Mouse (Mus musculus): ENCODE data around the gene Gm26602. TPM values are rescaled to one million over a fixed set of nuclear protein-coding genes. Genes with fewer than 3 reads are reported as not detected.
A peak's percentile ranks its signal among the peaks of the same experiment; 100 is the strongest.

The Gm26602 gene
- polyA plus RNA-seq, 1 experiment from 2014 or later, result 7.4 TPM

GRCm38 (mm10) chr10:79917532-79918100, 7.0 kb downstream of the Gm26602 start:
- no peaks in the 10 kb centered on the region for H3K9me3 ChIP-seq (ENCODE audit: control insufficient read depth, low read length)
- H3K4me1 ChIP-seq (replicated peaks; ENCODE audit: control insufficient read depth, insufficient read depth, low read length), result peaks cover 72% of the 10 kb centered on the region
- no peak for ATAC-seq (replicated peaks; ENCODE audit: low FRiP score)
- H3K4me2 ChIP-seq, result peak overlapping the region; percentile 97
- 0 out of 2 replicates have a peak overlapping the region, but pooled peaks have one; percentile 71 for H3K27ac ChIP-seq (ENCODE audit: low read depth, low read length)
- H3K36me3 ChIP-seq (ENCODE audit: control insufficient read depth, insufficient read depth, low read length), result 0 out of 2 replicates have a peak, but pooled peaks cover 3% of the 10 kb centered on the region
- DNase-seq (ENCODE audit: low spot score), result no peak
- H3K9ac ChIP-seq (ENCODE audit: low read depth, low read length), result peak overlapping the region; percentile 90
- H3K27me3 ChIP-seq (replicated peaks; ENCODE audit: control insufficient read depth, insufficient read depth, low read length), result peaks cover 52% of the 10 kb centered on the region
- H3K4me3 ChIP-seq (ENCODE audit: low read depth, low read length), result peak overlapping the region; percentile 82
- WGBS, result 63% methylated on average over 5 of the region's 5 CpGs

GRCm38 (mm10) chr10:79918231-79919078, 7.8 kb downstream of the Gm26602 start:
- no peak overlapping the region for H3K27ac ChIP-seq (ENCODE audit: low read depth, low read length)
- peak overlapping the region; percentile 18 for H3K9ac ChIP-seq (ENCODE audit: low read depth, low read length)
- no peaks in the 10 kb centered on the region for H3K9me3 ChIP-seq (ENCODE audit: control insufficient read depth, low read length)
- WGBS, result 7% methylated on average over 35 of the region's 35 CpGs
- no peaks in the 10 kb centered on the region for H3K36me3 ChIP-seq (ENCODE audit: control insufficient read depth, insufficient read depth, low read length)
- peak overlapping the region; percentile 58 for H3K4me2 ChIP-seq
- H3K4me1 ChIP-seq (replicated peaks; ENCODE audit: control insufficient read depth, insufficient read depth, low read length), result peaks cover 72% of the 10 kb centered on the region
- H3K4me3 ChIP-seq (ENCODE audit: low read depth, low read length), result peak overlapping the region; percentile 22
- H3K27me3 ChIP-seq (replicated peaks; ENCODE audit: control insufficient read depth, insufficient read depth, low read length), result peaks cover 56% of the 10 kb centered on the region
- DNase-seq (ENCODE audit: low spot score) (no peak), ATAC-seq (replicated peaks; ENCODE audit: low FRiP score) (no peak)

GRCm38 (mm10) chr10:79919251-79919849, 8.7 kb downstream of the Gm26602 start:
- ATAC-seq (replicated peaks; ENCODE audit: low FRiP score) (no peak), DNase-seq (ENCODE audit: low spot score) (no peak)
- Histone ChIP-seq H3K9me3 (ENCODE audit: control insufficient read depth, low read length) (no peaks in the 10 kb centered on the region), H3K36me3 (ENCODE audit: control insufficient read depth, insufficient read depth, low read length) (no peaks in the 10 kb centered on the region), H3K27me3 (replicated peaks; ENCODE audit: control insufficient read depth, insufficient read depth, low read length) (peaks cover 56% of the 10 kb centered on the region), H3K9ac (ENCODE audit: low read depth, low read length) (no peak overlapping the region), H3K4me2 (peak overlapping the region; percentile 58), H3K4me3 (ENCODE audit: low read depth, low read length) (peak overlapping the region; percentile 3; the same call in 1 of the 2 replicates), H3K4me1 (replicated peaks; ENCODE audit: control insufficient read depth, insufficient read depth, low read length) (peaks cover 64% of the 10 kb centered on the region), H3K27ac (ENCODE audit: low read depth, low read length) (no peak overlapping the region)
- WGBS, result 13% methylated on average over 21 of the region's 21 CpGs

GRCm38 (mm10) chr10:79920056-79920890, 9.6 kb downstream of the Gm26602 start:
- Histone ChIP-seq H3K9ac (ENCODE audit: low read depth, low read length) (no peak overlapping the region), H3K9me3 (ENCODE audit: control insufficient read depth, low read length) (no peaks in the 10 kb centered on the region), H3K36me3 (ENCODE audit: control insufficient read depth, insufficient read depth, low read length) (no peaks in the 10 kb centered on the region), H3K27ac (ENCODE audit: low read depth, low read length) (no peak overlapping the region), H3K27me3 (replicated peaks; ENCODE audit: control insufficient read depth, insufficient read depth, low read length) (peaks cover 56% of the 10 kb centered on the region), H3K4me1 (replicated peaks; ENCODE audit: control insufficient read depth, insufficient read depth, low read length) (peaks cover 55% of the 10 kb centered on the region), H3K4me3 (ENCODE audit: low read depth, low read length) (peak overlapping the region; percentile 31; the same call in 1 of the 2 replicates), H3K4me2 (peak overlapping the region; percentile 58)
- DNase-seq (ENCODE audit: low spot score) (no peak), ATAC-seq (replicated peaks; ENCODE audit: low FRiP score) (no peak)
- WGBS, result 34% methylated on average over 26 of the region's 26 CpGs

GRCm38 (mm10) chr10:79920958-79921535, 10.4 kb downstream of the Gm26602 start, which contains the start of gene R3hdm4:
TSS of gene R3hdm4 (minus strand) at chr10:79921208.
- H3K9ac ChIP-seq (ENCODE audit: low read depth, low read length), result no peak within 1 kb of the TSS

GRCm38 (mm10) chr10:79921572-79921971, 10.9 kb downstream of the Gm26602 start:
- DNase-seq (ENCODE audit: low spot score) (no peak), ATAC-seq (replicated peaks; ENCODE audit: low FRiP score) (no peak)
- Histone ChIP-seq H3K4me2 (peak overlapping the region; percentile 58), H3K9ac (ENCODE audit: low read depth, low read length) (no peak overlapping the region), H3K9me3 (ENCODE audit: control insufficient read depth, low read length) (no peaks in the 10 kb centered on the region), H3K4me1 (replicated peaks; ENCODE audit: control insufficient read depth, insufficient read depth, low read length) (peaks cover 54% of the 10 kb centered on the region), H3K36me3 (ENCODE audit: control insufficient read depth, insufficient read depth, low read length) (no peaks in the 10 kb centered on the region), H3K4me3 (ENCODE audit: low read depth, low read length) (peak overlapping the region; percentile 31), H3K27me3 (replicated peaks; ENCODE audit: control insufficient read depth, insufficient read depth, low read length) (peaks cover 56% of the 10 kb centered on the region), H3K27ac (ENCODE audit: low read depth, low read length) (no peak overlapping the region)
- WGBS, result 12% methylated on average over 34 of the region's 34 CpGs

More at GRCm38 (mm10) chr10:79920958-79921535, 10.4 kb downstream of the Gm26602 start, which contains the start of gene R3hdm4:
- Histone ChIP-seq H3K9me3 (ENCODE audit: control insufficient read depth, low read length) (no peaks in the 10 kb centered on the region), H3K27me3 (replicated peaks; ENCODE audit: control insufficient read depth, insufficient read depth, low read length) (peaks cover 56% of the 10 kb centered on the region), H3K4me2 (peak within 1 kb of the TSS; percentile 58), H3K27ac (ENCODE audit: low read depth, low read length) (no peak within 1 kb of the TSS), H3K4me3 (ENCODE audit: low read depth, low read length) (peak within 1 kb of the TSS; percentile 31), H3K36me3 (ENCODE audit: control insufficient read depth, insufficient read depth, low read length) (no peaks in the 10 kb centered on the region), H3K4me1 (replicated peaks; ENCODE audit: control insufficient read depth, insufficient read depth, low read length) (peaks cover 52% of the 10 kb centered on the region)
- WGBS, result 9% methylated on average over 41 of the region's 41 CpGs
- DNase-seq (ENCODE audit: low spot score), result no peak
- ATAC-seq (replicated peaks; ENCODE audit: low FRiP score), result no peak

GRCm38 (mm10) chr10:79924998-79925784, 14.5 kb downstream of the Gm26602 start:
- Histone ChIP-seq H3K9me3 (ENCODE audit: control insufficient read depth, low read length) (no peaks in the 10 kb centered on the region), H3K4me2 (peak overlapping the region; percentile 98), H3K9ac (ENCODE audit: low read depth, low read length) (no peak overlapping the region; the same call in 1 of the 2 replicates), H3K4me1 (replicated peaks; ENCODE audit: control insufficient read depth, insufficient read depth, low read length) (peaks cover 40% of the 10 kb centered on the region), H3K4me3 (ENCODE audit: low read depth, low read length) (no peak overlapping the region), H3K27me3 (replicated peaks; ENCODE audit: control insufficient read depth, insufficient read depth, low read length) (peaks cover 27% of the 10 kb centered on the region), H3K36me3 (ENCODE audit: control insufficient read depth, insufficient read depth, low read length) (no peaks in the 10 kb centered on the region), H3K27ac (ENCODE audit: low read depth, low read length) (peak overlapping the region; percentile 97)
- 15% methylated on average over 29 of the region's 29 CpGs for WGBS
- ATAC-seq (replicated peaks; ENCODE audit: low FRiP score), result no peak
- peak; percentile 91 for DNase-seq (ENCODE audit: low spot score)
